Mouse (Mus musculus): ENCODE results near the gene Tpmt.

GRCm38 (mm10) chr13:47080905-47081505 lies 36.5 kb upstream of the Tpmt start:
- TF ChIP-seq CTCF (IDR thresholded peaks at IDR 0.05; ENCODE audit: low read depth, low read length), result peak; percentile 44; the same call in 1 of the 2 replicates
- no peak for TF ChIP-seq POLR2A (IDR thresholded peaks at IDR 0.05; ENCODE audit: extremely low read depth, insufficient read depth, low read length)
